Mouse (Mus musculus): ENCODE results near the gene Soat2.
"Not testable (repeated sequence)": the region's sequence is repeated elsewhere in the genome, so short reads cannot be mapped to it uniquely, and the experiment has no call there.

Soat2 gene

DNA sequence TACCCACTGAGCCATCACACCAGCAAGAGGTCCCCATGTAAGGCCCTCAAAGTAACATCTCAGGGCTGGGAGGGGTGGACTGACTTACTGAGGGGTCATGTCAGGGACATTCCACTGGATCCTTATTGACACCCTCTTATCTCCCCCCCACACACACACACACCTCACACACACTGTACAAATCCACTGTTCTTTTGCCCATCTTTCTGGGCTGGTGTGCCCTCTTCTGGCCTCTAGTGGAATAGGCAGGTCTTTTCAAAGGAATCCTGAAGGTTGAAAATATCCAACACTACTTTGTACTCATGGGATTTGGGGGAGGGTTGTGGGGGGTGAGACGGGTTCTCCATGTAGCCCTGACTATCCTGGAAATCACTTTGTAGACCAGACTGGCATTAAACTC lies 3.4 kb upstream of the Soat2 start:
- in situ Hi-C loops (cut with MboI) = no loop called here

DNA sequence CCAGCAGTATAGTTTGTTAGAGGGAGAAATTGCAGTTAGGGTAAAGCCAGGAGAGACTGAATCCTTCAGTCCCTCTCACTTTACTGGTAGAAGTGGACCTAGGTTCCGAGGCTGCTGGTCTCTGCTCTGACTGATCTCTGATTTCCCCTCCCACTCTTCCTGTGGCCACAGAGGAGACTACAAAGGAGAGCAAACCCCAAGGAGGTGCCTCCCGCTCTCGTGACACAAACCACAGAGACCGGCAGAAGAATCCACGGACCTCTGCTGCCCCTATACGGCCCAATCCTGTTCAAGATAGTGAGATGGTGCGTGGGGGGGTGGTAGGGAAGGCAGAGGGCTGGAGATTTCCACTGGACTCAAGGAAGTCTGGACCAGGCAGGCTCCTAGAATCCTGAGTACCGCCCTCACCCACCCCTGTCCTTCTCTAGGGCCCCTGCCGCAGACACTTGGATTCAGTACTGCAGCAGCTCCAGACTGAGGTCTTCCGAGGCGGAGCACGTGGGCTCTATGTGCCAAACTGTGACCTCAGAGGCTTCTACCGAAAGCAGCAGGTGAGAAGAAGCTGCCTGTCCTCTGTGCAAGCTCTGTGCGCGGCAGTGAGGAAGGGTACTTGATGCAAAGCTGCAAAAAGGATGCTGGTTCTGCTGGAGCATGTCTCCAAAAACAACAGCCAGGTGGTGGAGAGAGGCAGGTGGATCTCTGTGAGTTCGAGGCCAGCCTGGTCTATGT lies 2.5 kb upstream of the Soat2 start:
- in situ Hi-C loops (cut with MboI) = no loop called here

DNA sequence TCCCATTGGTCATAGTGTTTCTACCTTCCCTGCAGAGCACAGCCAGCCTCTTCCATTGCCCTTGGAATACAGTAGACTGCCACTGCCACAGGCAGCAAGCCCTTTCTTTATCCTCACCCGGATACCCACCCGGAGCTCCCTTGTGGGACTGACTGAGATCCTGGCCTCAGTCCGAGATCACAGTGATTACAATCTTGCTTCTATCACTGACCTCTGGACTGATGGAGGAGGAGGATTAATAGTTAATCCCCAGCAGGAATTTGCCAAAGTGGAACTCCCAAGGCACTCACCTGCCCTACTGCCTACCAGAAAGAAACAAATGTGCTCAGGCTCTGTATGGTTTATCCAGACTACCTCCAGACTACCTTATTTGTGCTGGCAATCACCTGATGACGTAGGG lies 765 bp upstream of the Soat2 start:
- in situ Hi-C loops (cut with MboI) = no loop called here

DNA sequence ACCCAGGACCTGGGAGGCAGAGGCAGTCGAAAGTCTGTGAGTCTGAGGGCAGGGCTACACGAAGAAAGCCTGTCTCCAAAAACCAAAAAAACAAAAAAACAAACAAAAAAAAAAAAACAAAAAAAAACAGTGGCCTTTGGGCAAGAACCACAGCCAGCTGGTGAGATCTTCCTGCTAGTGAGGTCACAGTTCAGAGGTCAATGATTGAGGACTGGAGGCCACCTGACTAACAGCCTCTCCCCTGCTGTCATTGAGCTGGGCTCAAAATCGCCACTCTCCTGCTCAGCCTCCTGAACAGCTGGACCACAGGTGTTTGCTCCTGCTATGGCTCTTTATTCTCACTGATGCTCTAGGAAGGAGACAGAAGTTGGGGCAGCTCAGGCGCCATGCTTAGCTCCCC lies 2.3 kb downstream of the Soat2 start:
- in situ Hi-C loops (cut with MboI) = no loop called here

DNA sequence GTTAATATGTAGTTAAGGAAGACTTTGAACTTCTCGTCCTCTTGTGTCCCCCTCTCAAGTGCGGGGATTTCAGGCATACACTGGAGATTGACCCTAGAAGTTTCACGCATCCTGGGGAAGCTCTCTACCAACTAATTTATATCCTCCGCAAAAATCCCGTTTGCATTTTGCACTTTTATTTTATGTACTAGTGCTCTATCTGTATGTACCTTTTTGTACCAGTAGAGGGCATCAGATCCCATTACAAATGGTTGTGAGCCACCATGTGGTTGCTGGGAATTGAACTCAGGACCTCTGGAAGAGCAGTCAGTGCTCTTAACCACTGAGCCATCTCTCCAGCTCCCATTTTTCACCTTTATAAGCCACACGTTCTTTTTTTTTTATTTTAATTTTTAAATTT lies 4.7 kb downstream of the Soat2 start:
- in situ Hi-C loops (cut with MboI) = not testable (repeated sequence)

DNA sequence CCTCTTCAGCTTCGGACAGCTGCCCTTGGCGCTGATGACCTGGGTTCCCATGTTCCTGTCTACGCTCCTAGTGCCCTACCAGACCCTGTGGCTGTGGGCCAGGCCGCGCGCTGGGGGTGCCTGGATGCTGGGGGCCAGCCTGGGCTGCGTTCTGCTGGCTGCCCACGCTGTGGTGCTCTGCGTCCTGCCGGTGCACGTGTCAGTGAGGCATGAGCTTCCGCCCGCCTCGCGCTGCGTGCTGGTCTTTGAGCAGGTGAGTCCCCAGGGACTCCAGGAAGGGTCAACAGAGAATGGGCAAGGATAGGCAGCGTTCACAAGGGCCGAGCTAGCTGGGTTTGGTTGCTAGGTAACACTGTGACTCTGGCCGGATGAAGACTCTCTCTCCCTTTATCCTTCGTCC lies 6.5 kb downstream of the Soat2 start:
- in situ Hi-C loops (cut with MboI) = no loop called here

DNA sequence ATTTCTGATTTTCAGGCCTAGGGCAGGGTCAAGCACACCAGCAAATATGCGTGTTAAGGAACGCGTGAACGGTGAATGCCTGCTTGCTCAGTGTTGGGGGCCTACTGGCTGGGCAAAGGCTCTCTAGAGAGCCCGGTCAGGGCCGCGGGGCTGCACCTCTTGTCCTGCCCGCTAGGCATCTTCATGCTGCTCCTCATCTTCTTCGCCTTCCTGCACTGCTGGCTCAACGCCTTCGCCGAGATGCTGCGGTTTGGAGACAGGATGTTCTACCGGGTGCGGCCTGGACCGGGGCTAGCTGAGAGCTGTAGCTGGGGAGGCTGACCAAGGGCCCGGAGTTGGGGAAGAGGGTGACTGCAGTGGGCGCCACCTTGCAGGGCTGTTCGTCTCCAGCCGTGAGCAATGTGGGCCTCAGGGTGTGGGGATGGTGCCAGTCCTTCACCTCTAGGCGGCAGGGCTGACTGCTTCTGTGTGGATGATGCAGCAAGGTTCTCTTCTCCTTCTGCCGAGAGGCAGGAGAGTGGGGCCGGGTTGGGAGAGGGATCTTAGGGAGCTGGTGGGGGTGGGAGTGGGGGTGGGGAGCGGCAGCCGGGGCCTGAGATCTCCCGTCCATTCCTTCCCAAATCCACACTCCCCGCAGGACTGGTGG lies 10.2 kb downstream of the Soat2 start:
- in situ Hi-C loops (cut with MboI) = no loop called here

DNA sequence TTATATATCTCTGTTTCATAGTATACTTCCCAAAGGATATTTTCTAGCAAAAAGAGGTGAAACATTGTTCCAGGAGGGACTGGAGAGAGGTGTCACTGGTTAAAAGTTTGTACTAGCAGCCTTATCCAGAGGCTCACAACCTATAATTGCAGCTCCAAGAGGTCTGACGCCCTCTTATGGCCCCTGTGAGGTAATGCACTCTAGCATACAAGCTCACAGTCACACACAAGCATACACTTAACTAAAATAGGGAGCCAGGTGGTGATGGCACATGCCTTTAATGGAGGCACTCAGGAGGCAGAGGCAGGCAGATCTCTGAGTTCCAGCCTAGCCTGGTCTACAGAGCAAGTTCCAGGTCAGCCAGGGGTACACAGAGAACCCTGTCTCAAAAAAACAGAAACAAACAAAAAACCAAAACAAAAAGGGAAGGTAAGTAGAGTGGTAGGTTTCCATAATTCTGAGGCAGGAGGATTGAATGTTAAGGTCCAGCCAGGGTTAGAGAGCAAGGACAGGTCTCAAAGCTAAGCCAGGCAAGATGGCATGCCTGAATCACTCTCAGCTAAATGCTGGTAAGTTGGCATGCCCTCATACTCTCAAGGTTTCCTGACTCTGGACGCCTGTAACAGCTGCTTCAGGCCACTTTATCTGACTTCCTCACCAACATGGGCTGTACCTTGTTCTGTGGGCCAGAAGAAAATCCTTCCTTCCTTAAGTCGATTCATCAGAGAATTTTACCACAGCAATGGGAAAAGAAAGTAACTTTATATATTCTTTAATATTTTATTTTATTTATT lies 13.8 kb downstream of the Soat2 start:
- in situ Hi-C loops (cut with MboI) = no loop called here

DNA sequence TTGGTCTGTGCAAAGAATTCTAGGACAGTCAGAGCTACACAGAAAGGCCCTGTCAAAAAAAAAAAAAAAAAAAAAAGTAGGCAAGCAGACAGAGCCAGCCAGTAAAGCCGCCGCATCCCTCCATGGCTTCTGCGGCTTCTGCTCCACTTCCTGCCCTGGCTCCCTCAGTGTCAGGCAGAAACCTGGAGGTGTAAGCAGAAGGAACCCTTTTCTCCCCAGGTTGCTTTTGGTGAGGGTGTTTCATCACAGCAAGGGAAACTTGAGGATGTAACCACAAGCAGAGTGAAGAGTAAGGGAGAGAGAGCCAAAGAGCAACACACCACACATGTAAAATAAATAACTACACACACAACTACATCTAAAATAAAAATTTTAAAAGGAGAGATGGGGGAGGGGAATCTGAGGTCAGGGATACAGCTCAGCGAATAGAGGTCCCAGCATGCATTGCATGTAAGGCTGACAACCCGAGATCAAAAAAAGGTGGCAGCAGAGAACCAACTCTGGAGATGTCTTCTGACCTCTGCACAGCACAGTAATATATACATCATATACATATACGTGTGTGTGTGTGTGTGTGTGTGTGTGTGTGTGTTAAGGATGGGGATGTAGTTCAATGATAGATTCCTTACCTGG lies 15.3 kb downstream of the Soat2 start:
- in situ Hi-C loops (cut with MboI) = no loop called here

DNA sequence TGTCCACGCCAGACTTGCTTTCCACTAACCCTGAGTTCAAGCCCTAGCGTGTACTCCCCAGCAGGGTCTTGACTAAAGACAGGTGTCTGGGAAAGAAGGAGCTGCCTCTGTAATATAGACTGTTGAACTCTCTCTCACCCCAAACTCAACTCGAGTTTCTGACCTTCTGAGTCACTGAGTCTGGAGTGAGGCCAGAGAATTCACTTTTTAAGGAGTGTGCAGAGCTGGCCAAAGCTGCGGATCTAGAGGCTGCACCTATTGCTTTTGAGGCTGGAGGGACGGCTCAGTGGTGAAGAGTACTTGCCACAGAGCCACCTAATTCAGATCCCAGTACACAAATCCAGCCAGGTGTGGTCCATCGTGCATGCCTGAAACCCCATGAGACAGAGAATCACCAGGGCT lies 17.3 kb downstream of the Soat2 start:
- in situ Hi-C loops (cut with MboI) = no loop called here

DNA sequence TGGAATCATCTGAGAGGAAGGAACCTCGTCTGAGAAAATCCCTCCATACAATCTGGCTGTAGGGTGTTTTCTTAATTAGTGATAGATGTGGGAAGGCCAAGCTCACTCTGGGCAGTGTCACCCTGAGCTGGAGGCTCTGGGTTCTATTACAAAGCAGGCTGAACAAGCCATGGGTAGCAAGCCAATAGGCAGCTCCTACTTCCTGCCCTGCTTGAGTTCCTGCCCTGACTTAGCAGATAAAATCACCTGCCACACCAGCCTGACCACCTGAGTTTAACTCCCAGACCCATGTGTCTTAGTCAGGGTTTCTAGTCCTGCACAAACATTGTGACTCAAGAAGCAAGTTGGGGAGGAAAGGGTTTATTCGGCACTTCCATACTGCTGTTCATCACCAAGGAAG lies 18.7 kb downstream of the Soat2 start:
- in situ Hi-C loops (cut with MboI) = no loop called here

DNA sequence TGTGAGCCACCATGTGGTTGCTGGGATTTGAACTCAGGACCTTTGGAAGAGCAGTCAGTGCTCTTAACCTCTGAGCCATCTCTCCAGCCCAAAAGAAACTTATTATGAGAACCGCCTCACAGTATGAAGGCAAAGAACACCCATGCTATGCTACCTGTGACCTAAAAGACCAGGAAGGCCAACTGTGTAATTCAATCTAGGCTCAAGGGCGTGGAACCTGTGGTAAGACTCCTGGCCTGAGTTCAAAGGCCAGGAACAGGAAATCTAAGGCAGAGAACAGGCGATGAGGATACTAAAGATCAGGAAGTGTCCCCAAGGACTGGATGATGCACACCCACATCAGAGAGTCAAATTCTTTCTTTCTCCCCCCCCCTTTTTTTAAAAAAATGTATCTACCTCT lies 23.3 kb downstream of the Soat2 start:
- in situ Hi-C loops (cut with MboI) = no loop called here

DNA sequence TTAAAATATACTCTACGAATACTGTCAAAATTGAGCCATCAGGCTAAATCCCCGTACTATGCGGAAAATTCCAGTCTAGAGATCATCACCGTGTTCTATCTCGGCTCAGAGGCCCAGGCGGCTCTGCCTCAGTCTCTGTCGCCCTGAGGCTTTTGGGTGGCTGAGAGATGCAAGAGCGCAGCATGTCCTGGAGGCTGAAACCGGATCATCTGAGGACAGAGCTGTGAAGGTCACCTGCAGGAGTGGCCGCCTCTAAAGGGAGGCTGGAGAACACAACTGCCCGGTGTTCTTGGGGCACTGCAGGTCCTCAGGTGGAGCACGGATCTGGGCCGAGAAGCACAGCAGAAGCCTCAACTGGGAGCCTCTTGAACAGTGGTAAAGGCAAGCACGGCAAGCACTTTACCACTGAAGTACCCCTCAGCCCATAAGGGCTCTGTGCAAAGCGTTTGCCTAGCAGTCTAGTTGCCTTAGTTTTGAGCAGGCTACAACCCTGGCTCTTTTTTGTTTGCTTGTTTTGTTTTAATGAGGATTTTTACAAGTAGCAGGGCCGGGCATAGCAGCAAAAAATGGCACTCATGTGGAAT lies 25.5 kb downstream of the Soat2 start:
- in situ Hi-C loops (cut with MboI) = loop anchor here (5.0 kb wide), 1 partner anchor 46 kb away; no protein-coding TSS in a partner anchor

DNA sequence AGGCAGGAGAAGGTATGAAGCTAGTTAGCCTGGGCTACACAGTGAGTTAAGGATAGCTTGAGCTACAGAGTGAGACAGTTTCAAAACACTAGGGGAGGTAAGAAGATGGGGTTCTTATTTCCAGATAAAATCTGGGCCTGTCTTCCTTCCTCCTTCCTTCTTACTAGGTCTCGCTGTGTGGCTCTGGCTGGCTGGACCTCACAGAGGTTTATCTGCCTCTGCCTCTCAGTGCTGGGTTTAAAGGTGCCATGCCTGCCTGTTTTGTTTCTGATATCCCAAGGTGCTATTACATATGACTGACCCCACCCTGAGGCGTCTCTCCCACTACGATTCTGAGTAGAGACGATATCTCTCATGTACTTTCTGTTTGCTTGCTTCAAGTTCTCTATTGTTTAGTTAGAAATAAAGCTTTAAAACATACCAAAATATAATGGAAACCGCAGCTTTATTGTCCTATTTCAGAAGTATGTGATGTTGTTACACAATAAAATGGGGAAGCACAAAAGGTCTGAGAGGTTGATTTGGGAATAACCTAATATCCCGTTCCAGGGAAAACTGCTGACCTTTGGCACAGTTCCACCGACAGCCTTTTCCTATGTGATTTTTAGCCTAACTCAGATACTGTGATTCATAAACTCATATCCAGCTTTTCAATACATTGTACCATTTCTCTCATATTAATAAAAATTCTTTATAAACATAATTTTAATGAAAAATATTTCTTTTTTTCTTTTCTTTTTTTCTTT lies 26.4 kb downstream of the Soat2 start:
- in situ Hi-C loops (cut with MboI) = loop anchor here (5.0 kb wide), 1 partner anchor 46 kb away; no protein-coding TSS in a partner anchor

DNA sequence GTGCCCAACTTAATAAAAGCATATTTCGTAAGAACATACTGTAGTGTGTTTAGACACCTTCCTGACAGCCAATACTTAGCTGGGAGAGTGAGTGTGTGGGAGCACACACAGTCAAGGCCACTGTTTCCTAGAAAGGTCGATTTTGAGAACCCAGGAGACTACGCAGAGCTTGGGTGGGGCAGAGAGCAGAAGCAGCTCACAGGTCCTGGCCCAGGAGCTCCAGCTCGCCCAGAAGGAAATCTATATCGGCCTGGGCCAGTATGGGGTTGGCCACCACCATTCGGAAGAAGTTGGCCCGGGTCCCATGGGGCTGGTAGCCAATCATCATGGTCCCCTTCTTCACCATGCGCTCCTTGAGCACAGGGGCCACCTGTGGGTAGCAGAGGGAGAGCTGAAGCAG lies 27.1 kb downstream of the Soat2 start:
- in situ Hi-C loops (cut with MboI) = loop anchor here (5.0 kb wide), 1 partner anchor 45 kb away; no protein-coding TSS in a partner anchor

DNA sequence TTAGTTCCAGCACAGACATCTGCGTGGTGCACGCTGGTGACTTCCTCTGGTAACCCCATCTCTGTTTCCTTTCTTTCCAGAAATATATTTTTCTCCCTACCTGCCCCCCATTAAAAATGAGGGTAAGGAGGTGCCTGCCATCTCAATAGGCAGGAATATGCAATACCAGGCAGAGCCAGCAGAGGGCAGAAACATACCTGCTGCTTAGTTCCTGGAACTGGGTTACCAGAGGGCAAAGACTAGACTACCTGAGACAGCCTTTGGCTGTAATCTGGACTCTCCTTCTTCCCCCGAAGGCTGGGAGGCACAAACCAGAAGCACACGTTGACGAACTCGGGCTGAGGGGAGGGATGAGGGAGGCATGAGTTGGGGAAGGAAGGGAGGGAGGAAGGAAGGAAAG lies 28.0 kb downstream of the Soat2 start:
- in situ Hi-C loops (cut with MboI) = loop anchor here (5.0 kb wide), 1 partner anchor 44 kb away; no protein-coding TSS in a partner anchor

DNA sequence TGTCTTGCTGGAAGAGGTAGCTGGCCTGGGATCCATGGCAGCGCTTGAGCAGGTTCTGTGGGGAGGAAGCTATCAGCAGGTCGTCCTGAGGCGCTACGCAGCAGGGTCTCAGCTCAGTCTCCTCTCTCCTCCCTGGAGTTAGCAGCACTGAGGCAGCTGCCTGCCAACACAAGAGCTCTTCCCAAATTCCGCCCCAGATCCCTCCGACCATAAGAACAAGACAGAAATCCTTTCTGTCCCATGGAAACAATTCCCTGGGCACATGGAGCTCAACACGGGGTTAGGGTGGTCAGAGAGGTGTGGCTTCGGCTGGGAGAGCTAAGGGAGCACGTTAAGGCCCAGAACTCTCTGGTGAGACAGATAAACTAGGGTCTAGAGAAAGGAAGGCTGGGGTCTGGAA lies 28.8 kb downstream of the Soat2 start:
- in situ Hi-C loops (cut with MboI) = loop anchor here (5.0 kb wide), 1 partner anchor 43 kb away; no protein-coding TSS in a partner anchor

DNA sequence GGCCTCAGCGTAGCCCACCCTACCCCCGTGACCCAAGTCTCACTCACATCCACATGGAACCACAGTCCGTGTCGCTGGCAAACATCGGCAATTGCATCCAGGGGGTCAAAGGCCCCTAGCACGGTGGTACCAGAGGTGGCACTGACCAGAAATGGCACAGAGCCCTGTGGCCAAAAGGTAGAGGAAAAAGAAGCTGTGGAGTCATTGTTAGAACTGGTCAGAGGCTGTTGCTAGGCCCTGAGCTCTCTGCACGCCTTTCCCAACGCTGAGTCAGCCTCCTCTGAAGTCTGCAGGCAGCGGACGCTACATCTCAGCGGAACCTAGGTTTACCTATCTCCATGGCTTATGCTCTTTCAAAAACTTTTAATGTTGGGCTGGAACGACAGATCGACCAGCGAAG lies 29.6 kb downstream of the Soat2 start:
- in situ Hi-C loops (cut with MboI) = loop anchor here (5.0 kb wide), 1 partner anchor 42 kb away; no protein-coding TSS in a partner anchor

DNA sequence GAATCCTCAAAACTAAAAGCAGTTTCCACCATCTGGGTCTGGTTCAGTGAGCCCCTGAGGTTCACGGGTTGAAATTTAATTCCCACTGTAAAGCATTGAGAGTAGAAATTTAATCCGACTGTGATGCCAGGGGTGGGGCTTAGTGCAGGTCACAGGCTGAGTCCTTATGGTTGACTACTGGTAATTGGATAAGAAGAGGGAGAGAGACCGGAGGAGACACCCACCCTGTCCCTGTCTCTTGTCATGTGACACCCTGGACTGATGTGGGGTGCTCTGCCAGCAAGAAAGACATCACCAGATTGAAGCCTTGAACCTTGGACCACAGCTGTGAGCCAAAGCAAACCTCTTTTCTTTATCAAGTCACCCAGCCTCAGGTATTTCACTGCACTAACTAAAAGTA lies 32.8 kb downstream of the Soat2 start:
- in situ Hi-C loops (cut with MboI) = no loop called here

DNA sequence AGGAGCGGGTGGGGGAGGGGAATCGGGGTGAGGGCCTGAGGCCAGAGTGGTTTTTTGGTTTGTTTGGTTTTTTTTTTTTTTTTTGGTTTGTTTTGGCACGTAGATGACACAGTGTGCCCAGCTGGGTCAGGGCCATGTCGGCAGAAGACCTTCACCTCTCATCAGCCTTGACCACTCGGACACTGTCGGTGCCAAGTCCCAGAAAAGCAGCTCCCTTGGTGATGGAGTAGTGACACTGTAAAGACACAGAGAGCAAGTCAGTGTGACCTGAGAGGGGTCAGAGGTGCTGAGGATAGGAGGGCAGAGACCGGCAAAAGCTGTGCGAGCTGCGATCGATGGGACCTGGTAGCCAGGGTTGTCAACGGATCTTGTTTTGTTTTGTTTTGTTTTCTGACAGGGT lies 35.9 kb downstream of the Soat2 start:
- in situ Hi-C loops (cut with MboI) = no loop called here

DNA sequence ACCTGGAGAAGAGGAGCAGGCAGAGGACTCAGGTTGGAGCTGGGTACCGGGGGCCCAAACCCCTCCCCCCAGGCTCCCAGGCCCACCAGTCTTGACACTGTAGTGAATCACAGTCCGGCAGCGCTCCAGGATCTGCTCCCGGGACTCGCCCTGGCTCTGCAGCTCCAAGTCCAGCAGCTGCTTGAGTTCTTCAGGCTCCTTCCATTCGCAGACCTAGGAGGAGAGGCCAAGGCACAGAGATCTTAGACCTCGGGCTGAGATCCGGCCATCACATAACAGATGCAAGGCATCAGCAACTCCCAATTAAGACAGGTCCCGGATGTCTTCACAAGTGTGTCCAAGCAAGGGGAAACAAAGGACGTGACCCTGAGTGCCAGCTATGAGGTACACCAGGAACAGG lies 37.8 kb downstream of the Soat2 start:
- in situ Hi-C loops (cut with MboI) = no loop called here

Measured in mature B cell (primary cell).